Mouse (Mus musculus): ENCODE measurements around the gene Mcm2. TPM values are rescaled to one million over a fixed set of nuclear protein-coding genes. Genes with fewer than 3 reads are reported as not detected.

Gene Mcm2
- total and polyA plus RNA-seq, 3 experiments = 130 to 148 (median 148) TPM

DNA sequence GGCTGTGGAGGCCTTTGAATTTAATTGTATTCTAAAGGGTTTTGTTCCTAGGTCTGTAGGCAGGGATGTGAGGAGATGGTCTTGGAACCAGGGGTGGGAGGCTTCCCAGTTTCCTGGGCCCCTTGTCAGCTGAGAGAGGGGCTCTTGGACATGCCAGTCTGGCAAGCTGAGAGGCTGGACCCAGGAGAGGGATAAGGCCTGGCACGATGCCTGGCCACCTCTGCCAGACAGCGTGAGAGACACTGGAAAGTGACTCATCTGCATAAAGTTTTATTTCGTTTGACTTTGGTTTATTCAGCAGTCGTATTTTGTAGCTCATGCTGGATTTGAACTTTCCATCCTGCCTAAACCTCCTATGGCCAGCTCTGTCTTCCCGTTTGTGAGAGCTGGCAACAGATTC, 30.0 kb upstream of the Mcm2 start:
- H3K4me2 ChIP-seq (ENCODE audit: insufficient read depth, low read depth, poor library complexity, severe bottlenecking) = no peak overlapping the region

GRCm38 (mm10) chr6:88928026-88928425, 29.4 kb upstream of the Mcm2 start:
- dilution Hi-C loops (cut with MboI; ENCODE audit: extremely low pct_ligation_motif_present, extremely low pct_unique_long_range_greater_than_20kb, low sequenced_read_pairs) = no loop called here
- H3K27me3 ChIP-seq (replicated peaks) = no peaks in the 10 kb centered on the region

More for the DNA sequence above, 30.0 kb upstream of the Mcm2 start:
- DNase-seq (ENCODE audit: extremely low read depth) = no peak
- H3K79me2 ChIP-seq (replicated peaks; ENCODE audit: control insufficient read depth, extremely low read depth, insufficient read depth, poor library complexity, severe bottlenecking) = no peaks in the 10 kb centered on the region
- H3K4me1 ChIP-seq (ENCODE audit: control insufficient read depth in 1 of 2, insufficient read depth in 2 of 2) = peaks cover 0 to 63% of the 10 kb centered on the region in 2 experiments; a peak in 2 of 4 replicates
- no peaks in the 10 kb centered on the region for H3K36me3 ChIP-seq (replicated peaks in 1 of 2; ENCODE audit: control insufficient read depth in 1 of 2, insufficient read depth in 1 of 2, low read length in 1 of 2)
- H3K9ac ChIP-seq (ENCODE audit: insufficient read depth, low read depth) = no peak overlapping the region
- H3K27me3 ChIP-seq (replicated peaks) = no peaks in the 10 kb centered on the region
- TF ChIP-seq MYC (IDR thresholded peaks at IDR 0.05; ENCODE audit: low read depth, low read length) (no peak), TCF12 (IDR thresholded peaks at IDR 0.05; ENCODE audit: low read depth, low read length) (no peak), GABPA (IDR thresholded peaks at IDR 0.05; ENCODE audit: insufficient replicate concordance, low read depth, low read length) (no peak)
- no peaks in the 10 kb centered on the region for H3K9me3 ChIP-seq (replicated peaks; ENCODE audit: low read length)
- in situ Hi-C loops (cut with MboI; ENCODE audit: low pct_ligation_motif_present, low pct_unique_long_range_greater_than_20kb, low sequenced_read_pairs) (no loop called here), dilution Hi-C loops (cut with MboI; ENCODE audit: extremely low pct_ligation_motif_present, extremely low pct_unique_long_range_greater_than_20kb, low sequenced_read_pairs) (no loop called here)
- no peak overlapping the region for H3K27ac ChIP-seq (ENCODE audit: insufficient read depth, low read depth)
- no peak overlapping the region for H3K4me3 ChIP-seq (replicated peaks in 1 of 3; ENCODE audit: low read depth in 2 of 3, low read length in 2 of 3, poor library complexity in 1 of 3)

DNA sequence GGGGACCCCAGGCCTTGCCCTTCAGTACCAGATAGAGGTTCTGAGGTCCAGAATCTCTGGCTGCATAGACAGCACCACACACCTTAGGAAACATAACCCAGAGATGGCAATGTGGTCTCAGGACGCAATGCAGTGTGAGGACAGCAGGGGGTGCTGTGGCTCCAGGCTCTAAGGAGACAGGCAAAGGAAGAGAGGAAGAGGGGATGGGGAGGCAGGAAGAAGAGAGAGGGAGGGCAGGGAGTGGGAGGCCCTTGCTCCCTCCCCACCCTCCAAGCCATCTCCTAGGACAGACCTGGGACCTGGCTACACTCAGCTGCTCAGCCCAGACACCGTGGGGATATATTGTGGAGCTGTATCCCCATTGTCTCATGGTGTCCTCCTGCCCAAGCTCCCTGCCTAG, 29.0 kb upstream of the Mcm2 start:
- no peaks in the 10 kb centered on the region for H3K9me3 ChIP-seq (replicated peaks; ENCODE audit: low read length)
- no peak overlapping the region for H3K27ac ChIP-seq (ENCODE audit: insufficient read depth, low read depth)
- DNase-seq (ENCODE audit: extremely low read depth) = peak; percentile 66
- no peaks in the 10 kb centered on the region for H3K79me2 ChIP-seq (replicated peaks; ENCODE audit: control insufficient read depth, extremely low read depth, insufficient read depth, poor library complexity, severe bottlenecking)
- peaks cover 0 to 59% of the 10 kb centered on the region in 2 experiments; a peak in 2 of 4 replicates for H3K4me1 ChIP-seq (ENCODE audit: control insufficient read depth in 1 of 2, insufficient read depth in 2 of 2)
- H3K27me3 ChIP-seq (replicated peaks) = no peaks in the 10 kb centered on the region
- in situ Hi-C loops (cut with MboI; ENCODE audit: low pct_ligation_motif_present, low pct_unique_long_range_greater_than_20kb, low sequenced_read_pairs) = no loop called here
- no peaks in the 10 kb centered on the region for H3K36me3 ChIP-seq (replicated peaks in 1 of 2; ENCODE audit: control insufficient read depth in 1 of 2, insufficient read depth in 1 of 2, low read length in 1 of 2)
- H3K9ac ChIP-seq (ENCODE audit: insufficient read depth, low read depth) = no peak overlapping the region
- no peak overlapping the region for H3K4me3 ChIP-seq (replicated peaks in 1 of 3; ENCODE audit: low read depth in 2 of 3, low read length in 2 of 3, poor library complexity in 1 of 3)
- no peak for TF ChIP-seq USF1 (IDR thresholded peaks at IDR 0.05; ENCODE audit: low read depth, low read length)
- TF ChIP-seq MXI1 (IDR thresholded peaks at IDR 0.05; ENCODE audit: low read depth, low read length) = no peak
- no peak for TF ChIP-seq GABPA (IDR thresholded peaks at IDR 0.05; ENCODE audit: insufficient replicate concordance, low read depth, low read length)
- TF ChIP-seq MEF2A (IDR thresholded peaks at IDR 0.05; ENCODE audit: borderline replicate concordance, low read depth, low read length) = 0 out of 2 replicates have a peak, but pooled peaks have one; percentile 18
- peak; percentile 97 for TF ChIP-seq SMC3 (IDR thresholded peaks at IDR 0.05; ENCODE audit: low read depth, low read length)
- no peak for TF ChIP-seq MAX (IDR thresholded peaks at IDR 0.05; ENCODE audit: low read length)
- peak; percentile 96 for TF ChIP-seq RAD21 (IDR thresholded peaks at IDR 0.05; ENCODE audit: low read depth, low read length)
- no peak for TF ChIP-seq POLR2A (IDR thresholded peaks at IDR 0.05; ENCODE audit: low read depth, low read length)
- TF ChIP-seq PAX5 (IDR thresholded peaks at IDR 0.05; ENCODE audit: low read length) = no peak
- TF ChIP-seq E2F4 (IDR thresholded peaks at IDR 0.05; ENCODE audit: insufficient replicate concordance, low read depth, low read length) = no peak
- peak; percentile 52 for TF ChIP-seq ELF1 (IDR thresholded peaks at IDR 0.05; ENCODE audit: low read depth, low read length)
- TF ChIP-seq ZC3H11A (IDR thresholded peaks at IDR 0.05; ENCODE audit: low read depth, low read length) = peak; percentile 79
- TF ChIP-seq CTCF (conservative IDR thresholded peaks at IDR 0.05 in 1 of 2, IDR thresholded peaks at IDR 0.05 in 1 of 2; ENCODE audit: low read depth in 2 of 2, low read length in 2 of 2) = peak; percentile 78 to 94
- dilution Hi-C loops (cut with MboI; ENCODE audit: extremely low pct_ligation_motif_present, extremely low pct_unique_long_range_greater_than_20kb, low sequenced_read_pairs) = no loop called here
- no peak overlapping the region for H3K4me2 ChIP-seq (ENCODE audit: insufficient read depth, low read depth, poor library complexity, severe bottlenecking)

More at GRCm38 (mm10) chr6:88928026-88928425, 29.4 kb upstream of the Mcm2 start:
- Histone ChIP-seq H3K4me1 (ENCODE audit: control insufficient read depth in 1 of 2, insufficient read depth in 2 of 2) (peaks cover 0 to 59% of the 10 kb centered on the region in 2 experiments; a peak in 2 of 4 replicates), H3K36me3 (replicated peaks in 1 of 2; ENCODE audit: control insufficient read depth in 1 of 2, insufficient read depth in 1 of 2, low read length in 1 of 2) (no peaks in the 10 kb centered on the region), H3K9me3 (replicated peaks; ENCODE audit: low read length) (no peaks in the 10 kb centered on the region), H3K4me3 (replicated peaks in 1 of 3; ENCODE audit: low read depth in 2 of 3, low read length in 2 of 3, poor library complexity in 1 of 3) (no peak overlapping the region), H3K79me2 (replicated peaks; ENCODE audit: control insufficient read depth, extremely low read depth, insufficient read depth, poor library complexity, severe bottlenecking) (no peaks in the 10 kb centered on the region), H3K4me2 (ENCODE audit: insufficient read depth, low read depth, poor library complexity, severe bottlenecking) (no peak overlapping the region), H3K27ac (ENCODE audit: insufficient read depth, low read depth) (no peak overlapping the region), H3K9ac (ENCODE audit: insufficient read depth, low read depth) (no peak overlapping the region)
- in situ Hi-C loops (cut with MboI; ENCODE audit: low pct_ligation_motif_present, low pct_unique_long_range_greater_than_20kb, low sequenced_read_pairs) = no loop called here
- TF ChIP-seq CTCF (conservative IDR thresholded peaks at IDR 0.05 in 1 of 2, IDR thresholded peaks at IDR 0.05 in 1 of 2; ENCODE audit: low read depth in 2 of 2, low read length in 2 of 2) = no peak
- no peak for TF ChIP-seq IRF4 (IDR thresholded peaks at IDR 0.05; ENCODE audit: low read depth, low read length)
- TF ChIP-seq ZMIZ1 (IDR thresholded peaks at IDR 0.05; ENCODE audit: low read depth, low read length) = no peak
- TF ChIP-seq MXI1 (IDR thresholded peaks at IDR 0.05; ENCODE audit: low read depth, low read length) = no peak
- no peak for TF ChIP-seq JUN (IDR thresholded peaks at IDR 0.05; ENCODE audit: insufficient read depth, low read depth, low read length)
- no peak for TF ChIP-seq TCF12 (IDR thresholded peaks at IDR 0.05; ENCODE audit: low read depth, low read length)
- TF ChIP-seq ETS1 (conservative IDR thresholded peaks at IDR 0.05; ENCODE audit: low read depth, low read length) = no peak
- TF ChIP-seq GABPA (IDR thresholded peaks at IDR 0.05; ENCODE audit: insufficient replicate concordance, low read depth, low read length) = no peak
- TF ChIP-seq MAX (IDR thresholded peaks at IDR 0.05; ENCODE audit: low read length) = no peak
- no peak for TF ChIP-seq ZKSCAN1 (IDR thresholded peaks at IDR 0.05; ENCODE audit: borderline replicate concordance, low read depth, low read length)
- TF ChIP-seq NRF1 (IDR thresholded peaks at IDR 0.05; ENCODE audit: low read depth, low read length) = no peak
- no peak for TF ChIP-seq NELFE (IDR thresholded peaks at IDR 0.05; ENCODE audit: low read depth, low read length)
- no peak for DNase-seq (ENCODE audit: extremely low read depth)
